Mouse (Mus musculus) liver (tissue): ENCODE measurements around the gene Ntn4.

ENCODE experiments used
- DNase-seq: peaks from one replicate; pipeline ENCODE4 v3.0.0-alpha.2; 2020; ENCODE audit warnings: mixed read lengths

The Ntn4 gene

GRCm38 (mm10) chr10:93640521-93640952 lies at the start of gene Ntn4:
TSS of gene Ntn4 (plus strand) at chr10:93640681.
- no peak for DNase-seq

- DNase-seq, result peak; percentile 52
Measured at GRCm38 (mm10) chr10:93592456-93592855, 48.0 kb upstream of the Ntn4 start.

- peak; percentile 86 for DNase-seq
Measured at GRCm38 (mm10) chr10:93594022-93594482, 46.4 kb upstream of the Ntn4 start.

GRCm38 (mm10) chr10:93595831-93596230 lies 44.6 kb upstream of the Ntn4 start:
- DNase-seq, result no peak

- DNase-seq, result no peak
Measured at GRCm38 (mm10) chr10:93596641-93597040, 43.8 kb upstream of the Ntn4 start.

- DNase-seq, result no peak
Measured at GRCm38 (mm10) chr10:93602309-93602708, 38.2 kb upstream of the Ntn4 start.

GRCm38 (mm10) chr10:93603256-93603655 lies 37.2 kb upstream of the Ntn4 start:
- DNase-seq, result no peak

- DNase-seq, result no peak
Measured at GRCm38 (mm10) chr10:93606326-93606725, 34.2 kb upstream of the Ntn4 start.

GRCm38 (mm10) chr10:93608051-93608450 lies 32.4 kb upstream of the Ntn4 start:
- DNase-seq, result no peak

GRCm38 (mm10) chr10:93609236-93609635 lies 31.2 kb upstream of the Ntn4 start:
- DNase-seq, result no peak

- DNase-seq, result no peak
Measured at GRCm38 (mm10) chr10:93610896-93611295, 29.6 kb upstream of the Ntn4 start.

GRCm38 (mm10) chr10:93611419-93612007 lies 29.0 kb upstream of the Ntn4 start:
- DNase-seq, result peak; percentile 41

GRCm38 (mm10) chr10:93614850-93615249 lies 25.6 kb upstream of the Ntn4 start:
- DNase-seq, result no peak

GRCm38 (mm10) chr10:93620438-93621179 lies 19.9 kb upstream of the Ntn4 start:
- no peak for DNase-seq

- no peak for DNase-seq
Measured at GRCm38 (mm10) chr10:93623725-93624124, 16.8 kb upstream of the Ntn4 start.

- no peak for DNase-seq
Measured at GRCm38 (mm10) chr10:93624151-93624550, 16.3 kb upstream of the Ntn4 start.

- no peak for DNase-seq
Measured at GRCm38 (mm10) chr10:93630310-93630709, 10.2 kb upstream of the Ntn4 start.

GRCm38 (mm10) chr10:93632086-93632485 lies 8.4 kb upstream of the Ntn4 start:
- DNase-seq, result no peak

GRCm38 (mm10) chr10:93633563-93633962 lies 6.9 kb upstream of the Ntn4 start:
- no peak for DNase-seq

GRCm38 (mm10) chr10:93633971-93634370 lies 6.5 kb upstream of the Ntn4 start:
- DNase-seq, result no peak

GRCm38 (mm10) chr10:93635941-93636340 lies 4.5 kb upstream of the Ntn4 start:
- DNase-seq, result no peak

- DNase-seq, result peak; percentile 30
Measured at GRCm38 (mm10) chr10:93640953-93641820, 706 bp downstream of the Ntn4 start.
